Mouse (Mus musculus) lung, postnatal 0 days (tissue): ENCODE data around the gene Mmp14. TPM values are rescaled to one million over a fixed set of nuclear protein-coding genes. Genes with fewer than 3 reads are reported as not detected.

ENCODE experiments used
- ATAC-seq: fragments of 200-750 bp; cut with Nextera tagmentation; 2 replicates; pipeline ENCODE4 v1.8.0; 2017; ENCODE audit warnings: moderate library complexity
- DNase-seq: peaks from one replicate; pipeline ENCODE4 v3.0.0-alpha.2; 2016; ENCODE audit warnings: low spot score
- H3K27ac ChIP-seq: fragments of 300-500 bp; sonication (generic); 2 replicates; pipeline ENCODE4 v1.5.1; 2014; ENCODE audit warnings: antibody characterized with exemption, mild to moderate bottlenecking, low read length, mixed read lengths
- H3K27me3 ChIP-seq: fragments of 300-500 bp; sonication (generic); replicated peaks from 2 replicates; pipeline ENCODE4 v1.6.1; 2014; ENCODE audit warnings: low read length, mixed read lengths; ENCODE audit not compliant: insufficient read depth
- H3K36me3 ChIP-seq: fragments of 300-500 bp; sonication (generic); 2 replicates; pipeline ENCODE4 v1.6.1; 2014; ENCODE audit warnings: low read length, mixed read lengths; ENCODE audit not compliant: insufficient read depth
- H3K4me1 ChIP-seq: fragments of 300-500 bp; sonication (generic); 2 replicates; pipeline ENCODE4 v1.6.1; 2014; ENCODE audit warnings: antibody characterized with exemption, low read depth, low read length, mixed read lengths; ENCODE audit not compliant: insufficient read depth
- H3K4me2 ChIP-seq: fragments of 300-500 bp; sonication (generic); replicated peaks from 2 replicates; pipeline ENCODE4 v1.6.1; 2014; ENCODE audit warnings: low read depth, mild to moderate bottlenecking, low read length, moderate library complexity, mixed read lengths
- H3K4me3 ChIP-seq: fragments of 300-500 bp; sonication (generic); 2 replicates; pipeline ENCODE4 v1.5.1; 2014; ENCODE audit warnings: low read depth, low read length
- H3K9ac ChIP-seq: fragments of 300-500 bp; sonication (generic); replicated peaks from 2 replicates; pipeline ENCODE4 v1.6.1; 2014; ENCODE audit warnings: low read depth, mild to moderate bottlenecking
- H3K9me3 ChIP-seq: fragments of 300-500 bp; sonication (generic); 2 replicates; pipeline ENCODE4 v1.6.1; 2016; ENCODE audit warnings: low read length, mixed read lengths
- CTCF ChIP-seq: IDR thresholded peaks from 2 replicates; pipeline ENCODE4 v1.5.1; 2016; ENCODE audit warnings: antibody characterized with exemption, mild to moderate bottlenecking
- EP300 ChIP-seq: IDR thresholded peaks from 2 replicates; pipeline ENCODE4 v1.6.1; 2016; ENCODE audit warnings: antibody characterized with exemption, mild to moderate bottlenecking, control low read depth
- WGBS: fragments of 180-500 bp; shearing (Covaris S2); extraction: QIAGEN DNeasy Blood & Tissue Kit; methylation state at CpG from one replicate; pipeline ENCODE4 v1.1.7; 2014; 5-methylcytosine and 5-hydroxymethylcytosine counted together
- polyA plus RNA-seq: library from polyadenylated mRNA; unstranded; fragments of >200 nt; fragmentation: Nextera tagmentation; extraction: Ambion mirVana; gene quantifications from 2 replicates; pipeline ENCODE4 v1.2.1, GENCODE M21; 2015

Mmp14 gene
- polyA plus RNA-seq, 1 experiment from 2014 or later: 155 TPM

GRCm38 (mm10) chr14:54474744-54475143 is 43.3 kb downstream of the Mmp14 start:
- TF ChIP-seq CTCF (no peak), EP300 (no peak)
- H3K27me3 ChIP-seq: no peaks in the 10 kb centered on the region
- H3K4me1 ChIP-seq: peaks cover 11% of the 10 kb centered on the region; the same call in 1 of the 2 replicates
- peaks cover 9% of the 10 kb centered on the region for H3K36me3 ChIP-seq
- no peak overlapping the region for H3K27ac ChIP-seq
- ATAC-seq (no peak), DNase-seq (no peak)
- H3K4me2 ChIP-seq: no peak overlapping the region
- 50% methylated on average over 5 of the region's 5 CpGs for WGBS
- no peak overlapping the region for H3K9ac ChIP-seq
- H3K9me3 ChIP-seq: no peaks in the 10 kb centered on the region
- H3K4me3 ChIP-seq: no peak overlapping the region

- ATAC-seq: peak; percentile 85
- Histone ChIP-seq H3K9me3 (no peaks in the 10 kb centered on the region), H3K4me2 (peak within 1 kb of the TSS; percentile 72), H3K36me3 (no peaks in the 10 kb centered on the region), H3K27me3 (no peaks in the 10 kb centered on the region), H3K27ac (no peak within 1 kb of the TSS), H3K9ac (0 out of 2 replicates have a peak within 1 kb of the TSS, but pooled peaks have one; percentile 26), H3K4me3 (peak within 1 kb of the TSS; percentile 37), H3K4me1 (peaks cover 11% of the 10 kb centered on the region; the same call in 1 of the 2 replicates)
- DNase-seq: peak; percentile 88
- WGBS: 4% methylated on average over 23 of the region's 23 CpGs
- no peak for TF ChIP-seq EP300
- no peak for TF ChIP-seq CTCF
Observed at GRCm38 (mm10) chr14:54475941-54476844, 44.8 kb downstream of the Mmp14 start, which contains the start of gene Rem2. Gene Rem2, plus strand, starts transcription at chr14:54476100.

- H3K4me3 ChIP-seq: no peak overlapping the region
- H3K27me3 ChIP-seq: no peaks in the 10 kb centered on the region
- H3K36me3 ChIP-seq: no peaks in the 10 kb centered on the region
- DNase-seq (no peak), ATAC-seq (peak; percentile 29; the same call in 1 of the 2 replicates)
- H3K9me3 ChIP-seq: no peaks in the 10 kb centered on the region
- no peak overlapping the region for H3K9ac ChIP-seq
- H3K4me1 ChIP-seq: peaks cover 11% of the 10 kb centered on the region; the same call in 1 of the 2 replicates
- 66% methylated on average over 15 of the region's 15 CpGs for WGBS
- no peak for TF ChIP-seq CTCF
- no peak for TF ChIP-seq EP300
- no peak overlapping the region for H3K4me2 ChIP-seq
- H3K27ac ChIP-seq: no peak overlapping the region
Observed at GRCm38 (mm10) chr14:54477172-54477909, 45.9 kb downstream of the Mmp14 start.

GRCm38 (mm10) chr14:54479451-54479920 is 48.1 kb downstream of the Mmp14 start:
- peak overlapping the region; percentile 26 for H3K4me3 ChIP-seq
- H3K36me3 ChIP-seq: no peaks in the 10 kb centered on the region
- DNase-seq (no peak), ATAC-seq (0 out of 2 replicates have a peak, but pooled peaks have one; percentile 13)
- H3K9ac ChIP-seq: peak overlapping the region; percentile 26; the same call in 1 of the 2 replicates
- no peak overlapping the region for H3K27ac ChIP-seq
- TF ChIP-seq CTCF: no peak
- no peak for TF ChIP-seq EP300
- no peaks in the 10 kb centered on the region for H3K9me3 ChIP-seq
- H3K4me1 ChIP-seq: peaks cover 11% of the 10 kb centered on the region; the same call in 1 of the 2 replicates
- 4% methylated on average over 27 of the region's 40 CpGs for WGBS
- H3K4me2 ChIP-seq: peak overlapping the region; percentile 58
- H3K27me3 ChIP-seq: no peaks in the 10 kb centered on the region

GRCm38 (mm10) chr14:54480673-54481072 is 49.3 kb downstream of the Mmp14 start:
- H3K9me3 ChIP-seq: no peaks in the 10 kb centered on the region
- DNase-seq: no peak
- no peak overlapping the region for H3K4me3 ChIP-seq
- H3K9ac ChIP-seq: no peak overlapping the region
- H3K36me3 ChIP-seq: no peaks in the 10 kb centered on the region
- H3K27me3 ChIP-seq: no peaks in the 10 kb centered on the region
- no peak overlapping the region for H3K4me2 ChIP-seq
- 75% methylated on average over 6 of the region's 6 CpGs for WGBS
- no peak for ATAC-seq
- no peak overlapping the region for H3K27ac ChIP-seq
- TF ChIP-seq CTCF (no peak), EP300 (no peak)
- peaks cover 11% of the 10 kb centered on the region; the same call in 1 of the 2 replicates for H3K4me1 ChIP-seq

GRCm38 (mm10) chr14:54481402-54481801 is 50.0 kb downstream of the Mmp14 start:
- no peaks in the 10 kb centered on the region for H3K9me3 ChIP-seq
- H3K4me1 ChIP-seq: peaks cover 8% of the 10 kb centered on the region; the same call in 1 of the 2 replicates
- H3K36me3 ChIP-seq: no peaks in the 10 kb centered on the region
- no peak overlapping the region for H3K9ac ChIP-seq
- no peak overlapping the region for H3K4me3 ChIP-seq
- no peak for ATAC-seq
- no peak overlapping the region for H3K4me2 ChIP-seq
- TF ChIP-seq EP300: no peak
- no peak for TF ChIP-seq CTCF
- 69% methylated on average over 8 of the region's 8 CpGs for WGBS
- H3K27me3 ChIP-seq: no peaks in the 10 kb centered on the region
- no peak for DNase-seq
- no peak overlapping the region for H3K27ac ChIP-seq
